In the genomic region with DNA sequence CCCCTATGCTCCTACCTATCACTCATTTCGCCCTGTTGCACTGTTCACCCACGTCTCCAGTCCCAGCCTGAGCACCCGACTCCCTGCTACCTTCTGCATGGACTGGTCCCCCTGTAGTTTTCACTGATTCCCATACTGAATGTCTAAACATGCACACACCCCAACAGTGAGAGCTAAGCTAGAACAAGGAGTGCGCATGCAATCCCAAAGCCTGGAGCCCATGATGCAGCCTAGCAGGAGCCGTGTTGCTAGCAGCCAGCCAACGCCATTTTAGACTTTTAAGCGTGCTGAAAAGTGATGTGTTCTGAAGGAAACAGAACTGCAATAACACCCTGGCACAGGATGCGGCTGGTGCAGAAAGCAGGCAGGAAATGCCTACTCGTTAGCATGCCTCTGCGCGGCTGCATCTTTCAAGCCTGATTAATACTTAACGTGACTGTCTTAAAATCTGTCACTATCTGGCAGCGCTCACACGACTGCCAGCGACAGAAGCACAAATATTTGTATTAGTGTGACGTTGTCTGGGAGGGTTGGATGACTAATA, we compare ENCODE assay signal across 8 mouse cellular contexts.
DNase-seq lines count a peak whose midpoint lies in the region; ATAC-seq and TF ChIP-seq lines count a peak whose summit lies in the region.

No protein-coding gene starts in this region.

- no peaks in the 10 kb centered on the region for H3K36me3 ChIP-seq in kidney, embryonic 15.5 days
- no peaks in the 10 kb centered on the region for H3K36me3 ChIP-seq in limb, embryonic 11.5 days (ENCODE audit: control insufficient read depth, insufficient read depth, low read length)
- no peaks in the 10 kb centered on the region for H3K36me3 ChIP-seq in midbrain, embryonic 12.5 days
- no peaks in the 10 kb centered on the region for H3K36me3 ChIP-seq in stomach, postnatal 0 days (ENCODE audit: control insufficient read depth, insufficient read depth, low read length)

- peak; percentile 17; the same call in 1 of the 2 replicates for ATAC-seq in granulocyte monocyte progenitor cell, adult 5-6 weeks (replicated peaks; ENCODE audit: poor library complexity, severe bottlenecking)
- ATAC-seq in kidney, embryonic 15.5 days (replicated peaks; ENCODE audit: low FRiP score): peak; percentile 60; the same call in 1 of the 2 replicates
- ATAC-seq in limb, embryonic 11.5 days (ENCODE audit: insufficient number of reproducible peaks, low FRiP score, low TSS enrichment, low read depth): peak; percentile 62; the same call in 1 of the 2 replicates
- no peak for ATAC-seq in midbrain, embryonic 12.5 days (ENCODE audit: low FRiP score, low read depth)
- ATAC-seq in stomach, postnatal 0 days (ENCODE audit: low FRiP score, low TSS enrichment): peak; percentile 64

- no peak overlapping the region for H3K9ac ChIP-seq in kidney, embryonic 15.5 days
- peak overlapping the region; percentile 37; the same call in 1 of the 2 replicates for H3K9ac ChIP-seq in limb, embryonic 11.5 days (ENCODE audit: low read length)
- no peak overlapping the region for H3K9ac ChIP-seq in midbrain, embryonic 12.5 days (replicated peaks)
- H3K9ac ChIP-seq in stomach, postnatal 0 days (ENCODE audit: low read length): no peak overlapping the region

- no peaks in the 10 kb centered on the region for H3K9me3 ChIP-seq in kidney, embryonic 15.5 days (replicated peaks)
- H3K9me3 ChIP-seq in limb, embryonic 11.5 days (ENCODE audit: control insufficient read depth, low read length): no peaks in the 10 kb centered on the region
- no peaks in the 10 kb centered on the region for H3K9me3 ChIP-seq in midbrain, embryonic 12.5 days
- H3K9me3 ChIP-seq in stomach, postnatal 0 days (ENCODE audit: control insufficient read depth, low read length): no peaks in the 10 kb centered on the region

- H3K4me3 ChIP-seq in kidney, embryonic 15.5 days (replicated peaks): peak overlapping the region; percentile 31
- no peak overlapping the region for H3K4me3 ChIP-seq in limb, embryonic 11.5 days (ENCODE audit: low read depth, low read length)
- no peak overlapping the region for H3K4me3 ChIP-seq in midbrain, embryonic 12.5 days
- no peak overlapping the region for H3K4me3 ChIP-seq in stomach, postnatal 0 days (ENCODE audit: low read depth, low read length)

- H3K27me3 ChIP-seq in kidney, embryonic 15.5 days: no peaks in the 10 kb centered on the region
- H3K27me3 ChIP-seq in limb, embryonic 11.5 days (ENCODE audit: control insufficient read depth, insufficient read depth, low read length): no peaks in the 10 kb centered on the region
- no peaks in the 10 kb centered on the region for H3K27me3 ChIP-seq in midbrain, embryonic 12.5 days
- no peaks in the 10 kb centered on the region for H3K27me3 ChIP-seq in stomach, postnatal 0 days (ENCODE audit: control insufficient read depth, insufficient read depth, low read length)

- peak; percentile 50 for DNase-seq in CD4-positive helper T cell, adult 2 months (ENCODE audit: low read depth, low spot score)
- DNase-seq in T-cell, adult 2 months (ENCODE audit: low spot score): peak; percentile 43
- DNase-seq in limb, embryonic 11.5 days (ENCODE audit: low spot score): peak; percentile 50
- DNase-seq in stomach, postnatal 0 days (ENCODE audit: low spot score): peak; percentile 59
- no peak for DNase-seq in cerebellum, adult 11 months

- TF ChIP-seq EP300 in stomach, postnatal 0 days (optimal IDR thresholded peaks at IDR 0.05): no peak

- peak overlapping the region; percentile 5; the same call in 1 of the 2 replicates for H3K27ac ChIP-seq in kidney, embryonic 15.5 days
- no peak overlapping the region for H3K27ac ChIP-seq in limb, embryonic 11.5 days (replicated peaks; ENCODE audit: low read depth, low read length)
- H3K27ac ChIP-seq in midbrain, embryonic 12.5 days (replicated peaks): no peak overlapping the region; the same call in 1 of the 2 replicates
- H3K27ac ChIP-seq in stomach, postnatal 0 days (replicated peaks): 0 out of 2 replicates have a peak overlapping the region, but pooled peaks have one; percentile 19

- TF ChIP-seq CTCF in stomach, postnatal 0 days (IDR thresholded peaks at IDR 0.05; ENCODE audit: low read depth): no peak

- peak overlapping the region; percentile 56 for H3K4me2 ChIP-seq in kidney, embryonic 15.5 days
- H3K4me2 ChIP-seq in limb, embryonic 11.5 days (ENCODE audit: low read depth, severe bottlenecking): peak overlapping the region; percentile 42
- H3K4me2 ChIP-seq in midbrain, embryonic 12.5 days (replicated peaks): peak overlapping the region; percentile 21
- H3K4me2 ChIP-seq in stomach, postnatal 0 days (replicated peaks; ENCODE audit: low read depth): peak overlapping the region; percentile 50

- 28% methylated on average over 16 of the region's 16 CpGs for WGBS in kidney, embryonic 15.5 days
- WGBS in limb, embryonic 11.5 days: 28% methylated on average over 16 of the region's 16 CpGs
- 47% methylated on average over 16 of the region's 16 CpGs for WGBS in midbrain, embryonic 12.5 days
- 13% methylated on average over 16 of the region's 16 CpGs for WGBS in stomach, postnatal 0 days

- peaks cover 5% of the 10 kb centered on the region; the same call in 1 of the 2 replicates for H3K4me1 ChIP-seq in kidney, embryonic 15.5 days
- H3K4me1 ChIP-seq in limb, embryonic 11.5 days (ENCODE audit: control insufficient read depth, insufficient read depth, low read length): 0 out of 2 replicates have a peak, but pooled peaks cover 2% of the 10 kb centered on the region
- 0 out of 2 replicates have a peak, but pooled peaks cover 5% of the 10 kb centered on the region for H3K4me1 ChIP-seq in midbrain, embryonic 12.5 days
- no peaks in the 10 kb centered on the region for H3K4me1 ChIP-seq in stomach, postnatal 0 days (replicated peaks; ENCODE audit: control insufficient read depth, insufficient read depth)

Comparison
In these comparisons a context has a peak if more than half of its experiments do, and no peak if none do; other contexts are left out.
1. H3K27ac ChIP-seq: peak in kidney, embryonic 15.5 days (single experiment) and stomach, postnatal 0 days (single experiment); none in limb, embryonic 11.5 days (single experiment) and midbrain, embryonic 12.5 days (single experiment).
2. Peak in every context shown above with its lines, with median percentiles within 50 percentile points of each other: H3K4me2 ChIP-seq.